Mouse (Mus musculus): Measurements from ENCODE around the gene Lilra5.
A peak's percentile ranks its signal among the peaks of the same experiment; 100 is the strongest.
"Not testable (repeated sequence)": the region's sequence is repeated elsewhere in the genome, so short reads cannot be mapped to it uniquely, and the experiment has no call there.

Gene Lilra5

DNA sequence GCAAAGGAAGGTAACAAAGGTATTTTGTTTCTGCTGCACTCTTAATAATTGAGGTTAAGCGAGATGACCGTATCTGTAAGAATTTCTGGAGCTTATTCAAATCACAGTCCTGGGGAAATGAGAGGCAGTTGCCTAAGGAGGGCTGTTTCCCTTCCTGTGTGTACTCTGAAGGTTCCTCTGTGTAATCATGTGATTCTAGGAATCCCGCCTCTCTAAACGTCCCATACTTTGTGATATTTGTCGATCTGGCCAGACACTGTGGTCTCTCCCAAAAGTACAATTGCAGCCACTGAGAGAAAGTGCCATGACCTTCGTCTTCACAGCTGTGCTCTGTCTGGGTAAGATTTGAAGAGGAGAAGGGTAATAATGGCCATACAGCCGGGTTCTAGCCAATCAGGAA lies at the start of gene Lilra5:
Gene Lilra5, plus strand, starts transcription at position 301 of the 400 bp plus-strand sequence.
- DNase-seq (ENCODE audit: low read depth) = no peak

DNA sequence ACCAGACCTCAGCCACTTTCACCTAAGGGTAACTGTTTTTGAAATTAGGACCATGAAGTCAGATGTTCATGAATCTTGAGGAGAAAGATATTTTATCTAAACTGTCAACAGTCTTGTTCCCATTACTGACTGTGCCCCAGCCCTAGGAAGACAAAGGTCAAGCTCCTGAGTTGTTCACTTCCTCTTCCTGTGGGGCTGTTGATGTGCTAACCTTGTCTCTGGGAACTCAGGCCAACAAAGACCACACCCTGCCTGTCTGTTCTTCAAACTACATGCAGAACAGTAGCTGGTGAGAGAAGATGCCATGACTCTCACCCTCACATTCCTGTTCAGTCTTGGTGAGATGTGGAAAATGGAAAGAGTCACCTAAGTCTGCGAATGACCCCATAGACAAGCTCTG lies 30.4 kb upstream of the Lilra5 start:
- no peak for DNase-seq (ENCODE audit: low read depth)

DNA sequence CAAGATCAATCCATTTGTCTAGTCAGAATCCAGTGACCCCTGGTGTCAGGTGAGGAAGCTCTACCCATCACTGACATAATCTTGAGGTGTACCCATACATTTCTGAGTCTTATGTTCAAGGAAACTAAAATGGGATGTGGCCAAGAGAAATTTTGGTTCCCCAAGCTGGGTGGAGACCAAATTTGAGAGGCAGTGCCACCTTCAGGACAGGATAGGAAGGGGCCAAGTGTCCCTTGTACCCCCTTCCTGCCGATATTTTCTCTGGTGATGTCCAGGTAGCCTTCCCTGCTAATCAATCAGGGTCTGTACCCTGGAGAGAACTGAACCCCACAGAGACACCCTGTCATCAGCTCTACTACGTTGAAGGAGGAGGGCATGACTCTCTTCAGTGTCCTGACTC lies 28.9 kb upstream of the Lilra5 start:
- DNase-seq (ENCODE audit: low read depth) = no peak

- not testable (repeated sequence) for DNase-seq (ENCODE audit: low read depth)
These were observed 24.1 kb upstream of the Lilra5 start for GRCm38 (mm10) chr7:4213436-4213835.

- peak; percentile 78 for DNase-seq (ENCODE audit: low read depth)
These were observed 22.2 kb upstream of the Lilra5 start for GRCm38 (mm10) chr7:4215396-4215795.

DNA sequence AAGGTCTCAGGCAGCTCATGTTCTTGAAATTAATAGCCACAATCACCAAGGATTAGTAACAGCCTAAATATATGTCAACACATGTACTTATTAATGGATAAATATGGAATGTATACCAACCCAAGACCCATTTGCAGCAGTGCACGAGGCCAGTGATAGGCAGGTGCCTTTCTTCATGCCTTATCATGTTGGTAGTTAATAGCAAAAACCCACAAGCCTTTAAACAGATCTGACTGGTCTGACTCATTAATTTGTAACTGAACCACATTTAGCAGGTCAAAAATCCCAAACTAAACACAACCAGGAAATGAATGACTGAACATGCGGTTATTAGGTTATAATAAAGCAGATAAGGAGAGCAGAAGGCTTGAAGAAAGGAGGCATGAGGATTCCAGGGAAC lies 21.7 kb upstream of the Lilra5 start:
- DNase-seq (ENCODE audit: low read depth) = peak; percentile 77

DNA sequence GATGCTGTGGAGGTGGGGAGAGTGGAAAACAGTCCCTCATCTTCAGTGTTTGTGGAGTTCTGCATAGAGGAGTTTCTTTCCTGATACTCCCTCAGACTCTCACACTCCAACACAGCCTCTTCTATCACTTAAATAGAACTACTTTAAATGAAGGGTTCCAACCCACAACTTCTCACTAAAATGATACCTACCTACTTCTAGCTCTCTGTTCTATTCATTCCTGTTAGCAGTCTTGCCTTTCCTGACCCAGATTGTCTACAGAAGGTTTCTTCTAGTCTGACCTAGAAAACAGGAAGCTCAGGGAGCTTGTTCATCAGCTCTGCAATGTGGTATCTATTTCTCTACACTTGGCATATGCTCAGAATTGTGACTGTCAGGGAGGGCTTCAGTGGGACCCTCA lies 2.0 kb upstream of the Lilra5 start:
- no peak for DNase-seq (ENCODE audit: low read depth)

DNA sequence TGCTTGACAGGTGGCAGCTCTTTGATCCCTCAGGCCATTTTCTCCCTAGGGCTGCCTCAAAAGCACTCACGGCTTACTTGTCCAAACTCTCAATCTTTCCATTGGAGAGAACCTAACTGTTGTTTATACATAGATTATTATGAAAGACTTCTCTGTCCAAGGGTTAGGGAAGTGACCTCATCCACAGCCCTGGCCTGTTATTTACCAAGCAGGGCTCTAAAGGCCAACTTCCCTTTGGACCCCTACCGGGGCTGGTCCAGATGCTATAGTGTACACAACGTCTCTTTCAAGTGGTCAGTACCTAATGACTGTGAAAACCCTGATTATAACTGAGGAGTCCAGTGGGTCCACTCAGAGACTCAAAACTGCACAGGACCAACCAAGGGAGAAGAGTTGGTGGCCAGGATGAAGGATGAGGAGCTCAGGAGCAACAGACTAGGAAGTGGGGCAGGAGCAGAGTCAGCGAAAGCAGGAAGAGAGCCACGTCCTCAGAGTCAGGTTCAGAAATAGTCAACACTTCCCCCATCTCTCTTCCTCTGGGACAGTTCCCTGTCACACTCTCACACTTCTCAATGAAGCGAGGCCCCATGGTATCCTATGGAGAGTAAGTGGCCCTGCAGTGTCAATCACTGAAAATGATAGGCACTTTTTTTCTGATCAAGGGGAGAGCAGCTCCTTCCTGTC lies 1.6 kb downstream of the Lilra5 start:
- DNase-seq (ENCODE audit: low read depth) = peak; percentile 2

DNA sequence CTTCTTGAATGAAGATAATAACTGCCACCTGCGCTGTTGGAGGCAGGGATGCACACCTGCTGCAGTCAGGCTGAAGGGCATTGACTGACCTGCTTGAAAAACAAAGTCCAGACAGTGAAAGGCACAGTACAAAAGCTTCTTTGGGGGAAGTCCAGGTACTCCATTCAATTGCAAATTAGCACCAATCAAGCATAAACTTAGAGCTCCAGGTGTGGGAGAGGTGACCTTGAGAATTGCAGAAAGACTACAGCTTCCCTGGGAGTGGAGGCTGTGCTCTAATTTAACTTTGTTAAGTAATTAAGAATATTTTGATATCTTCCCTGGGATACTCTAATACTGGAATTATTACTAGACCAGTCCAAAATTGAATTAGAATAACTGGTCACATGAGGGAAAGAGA lies 13.7 kb downstream of the Lilra5 start:
- not testable (repeated sequence) for DNase-seq (ENCODE audit: low read depth)

DNA sequence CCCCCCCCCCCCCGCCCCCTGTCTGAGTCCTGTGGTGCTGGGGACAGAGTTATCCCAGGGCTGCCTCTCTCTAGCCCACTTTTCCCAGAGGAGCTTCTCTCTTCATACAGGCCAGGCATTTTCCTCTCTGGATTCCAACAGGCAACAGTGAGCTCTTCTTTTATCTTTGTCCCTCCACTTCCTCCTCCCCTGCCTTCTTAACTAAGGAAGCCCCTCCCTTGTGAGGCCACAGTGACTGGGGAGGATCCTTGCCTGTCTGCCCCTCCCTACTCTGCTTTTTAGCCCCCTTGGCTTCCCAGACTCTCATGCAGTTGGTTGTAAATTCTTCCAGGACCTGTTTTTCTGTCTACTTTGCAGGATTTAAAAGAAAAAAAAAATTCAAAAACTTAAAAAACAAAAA lies 18.5 kb downstream of the Lilra5 start:
- DNase-seq (ENCODE audit: low read depth) = not testable (repeated sequence)

DNA sequence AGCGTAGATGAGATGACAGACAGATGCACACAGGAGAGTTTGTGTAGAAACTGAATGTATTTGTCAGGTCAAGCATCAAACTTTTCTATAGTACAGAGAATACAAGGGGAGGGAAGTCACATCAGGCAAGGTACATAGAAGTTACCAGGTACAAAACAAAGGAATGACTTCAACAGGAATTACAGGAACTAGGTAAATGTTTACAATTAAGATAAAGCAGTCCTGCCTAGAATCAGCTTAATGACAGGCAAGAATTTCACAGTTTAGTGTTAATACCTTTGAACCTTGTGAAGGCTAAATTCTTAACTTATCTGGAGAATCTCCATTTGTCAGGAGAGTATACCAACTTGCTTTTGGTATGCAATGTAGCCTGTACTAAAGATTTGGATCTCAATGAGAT lies 23.0 kb downstream of the Lilra5 start:
- DNase-seq (ENCODE audit: low read depth) = not testable (repeated sequence)

- peak; percentile 66 for DNase-seq (ENCODE audit: low read depth)
These were observed 34.6 kb downstream of the Lilra5 start for GRCm38 (mm10) chr7:4272106-4272505.

- DNase-seq (ENCODE audit: low read depth) = peak; percentile 65
These were observed 36.3 kb downstream of the Lilra5 start for GRCm38 (mm10) chr7:4273874-4274273.

GRCm38 (mm10) chr7:4275500-4275899 lies 37.9 kb downstream of the Lilra5 start:
- DNase-seq (ENCODE audit: low read depth) = not testable (repeated sequence)

DNA sequence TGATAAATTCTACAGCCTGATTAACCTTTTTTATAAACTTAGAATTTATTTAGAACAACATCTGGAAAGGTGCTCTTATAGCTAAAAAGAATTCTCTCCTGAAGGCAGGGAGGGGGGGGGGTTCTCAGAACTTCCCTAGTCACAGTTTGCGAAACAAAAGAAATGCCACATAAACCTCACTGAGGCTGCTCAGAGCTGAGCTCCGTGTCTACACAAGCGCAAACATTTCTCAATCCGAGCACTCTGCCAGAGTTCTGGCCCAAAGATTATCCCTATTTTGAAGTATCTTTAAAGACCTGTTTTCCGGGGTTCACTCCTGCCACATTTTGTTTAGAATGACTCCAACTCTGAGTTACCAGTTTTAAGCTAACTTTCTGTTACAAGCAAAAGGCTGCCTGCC lies 55.1 kb downstream of the Lilra5 start:
- DNase-seq (ENCODE audit: low read depth) = peak; percentile 11
